Mouse (Mus musculus): Measurements from ENCODE around the gene Gm20708. TPM values are rescaled to one million over a fixed set of nuclear protein-coding genes. Genes with fewer than 3 reads are reported as not detected.

The Gm20708 gene
- polyA plus RNA-seq, 1 experiment from 2014 or later = 0.24 TPM

Other genes with a start within 250 kb of the Gm20708 start
- 9.0 and 10.7 TPM in 2 replicates for gene Tnrc6c, start 155.4 kb upstream of the Gm20708 start, polyA plus RNA-seq (2015; fragmentation: Nextera tagmentation; extraction: Ambion mirVana)
- gene Tmc8, start 27.6 kb upstream of the Gm20708 start, polyA plus RNA-seq (2015; fragmentation: Nextera tagmentation; extraction: Ambion mirVana) = 3.0 and 3.2 TPM in 2 replicates
- gene Tmc6, start 27.5 kb upstream of the Gm20708 start, polyA plus RNA-seq (2015; fragmentation: Nextera tagmentation; extraction: Ambion mirVana) = 24.2 and 24.7 TPM in 2 replicates
- gene 6030468B19Rik, start 12.0 kb upstream of the Gm20708 start, polyA plus RNA-seq (2015; fragmentation: Nextera tagmentation; extraction: Ambion mirVana) = 0.32 and 0.74 TPM in 2 replicates
- gene Syngr2, start within 50 bp of the Gm20708 start, polyA plus RNA-seq (2015; fragmentation: Nextera tagmentation; extraction: Ambion mirVana) = 63.3 and 73.7 TPM in 2 replicates
- 3.8 and 5.3 TPM in 2 replicates for gene Afmid, start 16.3 kb downstream of the Gm20708 start, polyA plus RNA-seq (2015; fragmentation: Nextera tagmentation; extraction: Ambion mirVana)
- 145 and 147 TPM in 2 replicates for gene Tk1, start 16.4 kb downstream of the Gm20708 start, polyA plus RNA-seq (2015; fragmentation: Nextera tagmentation; extraction: Ambion mirVana)
- gene Birc5, start 39.6 kb downstream of the Gm20708 start, polyA plus RNA-seq (2015; fragmentation: Nextera tagmentation; extraction: Ambion mirVana) = 352 and 368 TPM in 2 replicates
- gene Tmem235, start 51.1 kb downstream of the Gm20708 start, polyA plus RNA-seq (2015; fragmentation: Nextera tagmentation; extraction: Ambion mirVana) = not detected in 2 replicates
- 5.0 and 5.4 TPM in 2 replicates for gene Tha1, start 63.8 kb downstream of the Gm20708 start, polyA plus RNA-seq (2015; fragmentation: Nextera tagmentation; extraction: Ambion mirVana)
- 12.7 and 13.5 TPM in 2 replicates for gene Socs3, start 160.4 kb downstream of the Gm20708 start, polyA plus RNA-seq (2015; fragmentation: Nextera tagmentation; extraction: Ambion mirVana)
- gene Pgs1, start 176.6 kb downstream of the Gm20708 start, polyA plus RNA-seq (2015; fragmentation: Nextera tagmentation; extraction: Ambion mirVana) = 37.7 and 42.2 TPM in 2 replicates